Comparison of ENCODE assay signal across 28 mouse cellular contexts in genomic region chr6:8333380-8333779, GRCm38 (mm10).
"Had no signal": no experiment of that assay in that cellular context is flagged by ENCODE, and none has a peak within 500 bp of the region (broad histone marks: within the 10 kb centered on the region; RNA-seq: fewer than 3 reads in every experiment).

No protein-coding gene starts in this region.

- H3K9ac ChIP-seq: embryonic facial prominence, embryonic 12.5 days; embryonic facial prominence, embryonic 13.5 days; embryonic facial prominence, embryonic 15.5 days; forebrain, embryonic 12.5 days; forebrain, embryonic 13.5 days; forebrain, embryonic 15.5 days; forebrain, postnatal 0 days had no signal

- H3K27ac ChIP-seq: embryonic facial prominence, embryonic 10.5 days; embryonic facial prominence, embryonic 12.5 days; embryonic facial prominence, embryonic 13.5 days; embryonic facial prominence, embryonic 15.5 days; forebrain, embryonic 10.5 days; forebrain, embryonic 12.5 days; forebrain, embryonic 13.5 days; forebrain, embryonic 15.5 days; gastrocnemius, adult 2 months; heart, adult 2 months had no signal

- H3K4me3 ChIP-seq: embryonic facial prominence, embryonic 10.5 days; embryonic facial prominence, embryonic 12.5 days; embryonic facial prominence, embryonic 13.5 days; embryonic facial prominence, embryonic 15.5 days; erythroblast, embryonic 14.5 days; forebrain, embryonic 10.5 days; forebrain, embryonic 12.5 days; forebrain, embryonic 13.5 days; forebrain, embryonic 15.5 days; gastrocnemius, adult 2 months; heart, adult 2 months had no signal

- ATAC-seq: forebrain, embryonic 13.5 days; forebrain, embryonic 14.5 days; forebrain, embryonic 15.5 days; forebrain, embryonic 16.5 days; forebrain, postnatal 0 days had no signal

- H3K4me1 ChIP-seq: embryonic facial prominence, embryonic 10.5 days; embryonic facial prominence, embryonic 12.5 days; embryonic facial prominence, embryonic 13.5 days; embryonic facial prominence, embryonic 15.5 days; forebrain, embryonic 10.5 days; forebrain, embryonic 12.5 days; forebrain, embryonic 13.5 days; forebrain, embryonic 15.5 days had no signal

- H3K9me3 ChIP-seq: embryonic facial prominence, embryonic 10.5 days; embryonic facial prominence, embryonic 12.5 days; embryonic facial prominence, embryonic 13.5 days; embryonic facial prominence, embryonic 15.5 days; forebrain, embryonic 12.5 days; forebrain, embryonic 13.5 days; forebrain, embryonic 15.5 days had no signal

- H3K27me3 ChIP-seq: embryonic facial prominence, embryonic 12.5 days; embryonic facial prominence, embryonic 13.5 days; embryonic facial prominence, embryonic 15.5 days; forebrain, embryonic 12.5 days; forebrain, embryonic 13.5 days; forebrain, embryonic 15.5 days had no signal

- H3K4me2 ChIP-seq: embryonic facial prominence, embryonic 12.5 days; embryonic facial prominence, embryonic 13.5 days; embryonic facial prominence, embryonic 15.5 days; forebrain, embryonic 12.5 days; forebrain, embryonic 13.5 days; forebrain, embryonic 15.5 days had no signal

- DNase-seq: cerebellum, adult 2 months; cerebellum, adult 8-10 months; cerebellum, adult 9-10 months; cerebellum, adult 9-11 months; cerebellum, postnatal 10 days; cerebellum, postnatal 14 days; cerebellum, postnatal 25 days; cerebellum, postnatal 36 days; embryo, embryonic 11 days; forebrain, postnatal 0 days; gastrocnemius, adult 2 months; gastrocnemius, postnatal 10 days; gastrocnemius, postnatal 14 days; gastrocnemius, postnatal 25 days; gastrocnemius, postnatal 36 days; heart, adult 18-20 months; heart, adult 2 months had no signal

- H3K36me3 ChIP-seq: embryonic facial prominence, embryonic 10.5 days; embryonic facial prominence, embryonic 12.5 days; embryonic facial prominence, embryonic 13.5 days; embryonic facial prominence, embryonic 15.5 days; forebrain, embryonic 10.5 days; forebrain, embryonic 12.5 days; forebrain, embryonic 15.5 days had no signal
